Mouse (Mus musculus): Measurements from ENCODE around the gene Nrip2. TPM values are rescaled to one million over a fixed set of nuclear protein-coding genes. Genes with fewer than 3 reads are reported as not detected.

Gene Nrip2
- polyA plus RNA-seq, 1 experiment from 2014 or later = 5.5 TPM

DNA sequence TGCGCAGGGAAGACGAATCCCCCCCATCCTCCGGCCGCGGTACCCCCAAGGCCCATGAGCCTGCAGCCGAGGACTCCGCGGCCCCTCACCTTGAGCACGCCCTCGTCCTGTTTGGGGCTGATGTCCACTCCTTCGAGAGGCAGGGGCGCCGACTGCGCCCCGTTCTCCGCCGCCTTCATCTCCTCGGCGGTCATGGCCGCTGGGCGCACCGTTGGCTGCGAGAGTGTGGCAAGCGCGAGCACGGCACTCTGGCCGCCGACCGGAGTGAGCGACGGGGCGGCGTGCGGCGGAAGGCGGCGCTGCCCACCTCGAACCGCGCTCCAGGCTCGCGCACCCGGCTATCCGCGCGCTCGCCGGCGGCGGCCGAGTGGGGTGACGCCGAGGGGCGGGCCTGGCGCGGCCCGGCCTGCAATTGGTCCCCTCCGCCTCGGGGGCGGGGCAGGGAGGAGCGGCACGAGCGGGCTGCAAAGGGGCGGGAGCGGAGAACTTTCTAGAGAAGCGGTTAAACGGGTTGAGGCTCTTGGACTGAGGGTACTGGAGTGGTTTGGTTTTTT, 39.3 kb downstream of the Nrip2 start, which contains the start of gene Fkbp4:
Gene Fkbp4 (minus strand): TSS at position 361 of the 554 bp plus-strand sequence.
- peak within 1 kb of the TSS; percentile 56 for H3K4me2 ChIP-seq (ENCODE audit: low read depth, low read length)
- H3K9me3 ChIP-seq (replicated peaks; ENCODE audit: control insufficient read depth, low read length) = no peaks in the 10 kb centered on the region
- H3K27ac ChIP-seq (ENCODE audit: low read length) = peak within 1 kb of the TSS; percentile 98
- ATAC-seq (ENCODE audit: insufficient read depth, low FRiP score) = peak; percentile 95
- H3K36me3 ChIP-seq (ENCODE audit: control insufficient read depth, insufficient read depth, low read length) = peaks cover 24% of the 10 kb centered on the region
- under 1% methylated on average over 66 of the region's 67 CpGs for WGBS
- H3K4me1 ChIP-seq (ENCODE audit: control insufficient read depth, insufficient read depth, low read length) = peaks cover 14% of the 10 kb centered on the region
- peak within 1 kb of the TSS; percentile 97 for H3K9ac ChIP-seq (ENCODE audit: low read length)
- H3K27me3 ChIP-seq (ENCODE audit: control insufficient read depth, insufficient read depth, low read length) = no peaks in the 10 kb centered on the region
- H3K4me3 ChIP-seq (replicated peaks; ENCODE audit: low read length) = peak within 1 kb of the TSS; percentile 98

DNA sequence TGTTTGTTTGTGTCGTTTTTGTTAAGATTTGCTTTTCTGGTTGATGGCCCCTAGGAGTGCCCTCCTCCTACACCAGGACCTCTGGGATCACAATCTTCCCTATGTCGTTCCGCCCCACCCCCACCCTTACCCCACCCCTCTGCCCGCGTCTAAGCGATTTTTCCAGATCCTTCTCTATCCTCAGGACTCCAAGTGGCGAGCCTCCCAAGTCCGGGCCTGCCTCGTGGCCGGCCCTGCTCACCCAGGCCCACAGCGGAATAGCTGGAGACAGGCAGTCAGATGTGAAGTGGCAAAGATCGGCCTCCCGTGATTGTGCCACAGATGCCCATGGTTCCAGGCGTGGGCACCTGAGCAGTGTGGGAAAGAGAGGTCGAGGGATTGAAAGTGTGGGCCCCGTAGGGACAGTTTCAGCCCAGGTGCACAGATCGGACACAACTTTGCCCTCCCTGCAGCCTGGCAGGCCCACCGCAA, 39.8 kb downstream of the Nrip2 start:
- Histone ChIP-seq H3K27me3 (ENCODE audit: control insufficient read depth, insufficient read depth, low read length) (no peaks in the 10 kb centered on the region), H3K4me1 (ENCODE audit: control insufficient read depth, insufficient read depth, low read length) (peaks cover 14% of the 10 kb centered on the region), H3K9ac (ENCODE audit: low read length) (peak overlapping the region; percentile 74), H3K36me3 (ENCODE audit: control insufficient read depth, insufficient read depth, low read length) (peaks cover 19% of the 10 kb centered on the region), H3K4me3 (replicated peaks; ENCODE audit: low read length) (peak overlapping the region; percentile 98), H3K9me3 (replicated peaks; ENCODE audit: control insufficient read depth, low read length) (no peaks in the 10 kb centered on the region), H3K4me2 (ENCODE audit: low read depth, low read length) (peak overlapping the region; percentile 56), H3K27ac (ENCODE audit: low read length) (peak overlapping the region; percentile 84)
- 20% methylated on average over 18 of the region's 18 CpGs for WGBS
- peak; percentile 48; the same call in 1 of the 2 replicates for ATAC-seq (ENCODE audit: insufficient read depth, low FRiP score)

DNA sequence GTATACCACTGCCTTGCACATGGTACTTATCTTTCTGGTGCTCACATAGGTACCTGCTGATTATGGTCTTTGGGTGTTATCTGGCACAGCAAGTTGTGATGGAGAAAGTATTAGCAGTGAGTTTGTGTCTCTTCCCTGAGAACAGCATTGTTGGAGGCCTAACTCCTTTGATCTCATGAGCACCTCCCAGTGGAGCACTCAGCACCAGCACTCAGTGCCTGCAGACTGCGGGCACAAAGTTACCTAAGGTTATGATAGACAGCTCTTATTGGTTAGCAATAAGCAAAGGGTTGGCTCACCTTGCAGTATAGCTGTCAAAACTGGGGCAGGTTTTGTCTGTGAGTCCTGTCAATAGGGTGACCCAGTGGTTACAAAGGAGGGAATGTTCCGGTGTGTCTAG, 41.1 kb downstream of the Nrip2 start:
- Histone ChIP-seq H3K4me3 (replicated peaks; ENCODE audit: low read length) (no peak overlapping the region), H3K9ac (ENCODE audit: low read length) (no peak overlapping the region), H3K4me1 (ENCODE audit: control insufficient read depth, insufficient read depth, low read length) (peaks cover 14% of the 10 kb centered on the region), H3K4me2 (ENCODE audit: low read depth, low read length) (no peak overlapping the region), H3K36me3 (ENCODE audit: control insufficient read depth, insufficient read depth, low read length) (peaks cover 7% of the 10 kb centered on the region), H3K9me3 (replicated peaks; ENCODE audit: control insufficient read depth, low read length) (no peaks in the 10 kb centered on the region), H3K27me3 (ENCODE audit: control insufficient read depth, insufficient read depth, low read length) (no peaks in the 10 kb centered on the region), H3K27ac (ENCODE audit: low read length) (no peak overlapping the region)
- 94% methylated on average over 2 of the region's 2 CpGs for WGBS
- no peak for ATAC-seq (ENCODE audit: insufficient read depth, low FRiP score)

DNA sequence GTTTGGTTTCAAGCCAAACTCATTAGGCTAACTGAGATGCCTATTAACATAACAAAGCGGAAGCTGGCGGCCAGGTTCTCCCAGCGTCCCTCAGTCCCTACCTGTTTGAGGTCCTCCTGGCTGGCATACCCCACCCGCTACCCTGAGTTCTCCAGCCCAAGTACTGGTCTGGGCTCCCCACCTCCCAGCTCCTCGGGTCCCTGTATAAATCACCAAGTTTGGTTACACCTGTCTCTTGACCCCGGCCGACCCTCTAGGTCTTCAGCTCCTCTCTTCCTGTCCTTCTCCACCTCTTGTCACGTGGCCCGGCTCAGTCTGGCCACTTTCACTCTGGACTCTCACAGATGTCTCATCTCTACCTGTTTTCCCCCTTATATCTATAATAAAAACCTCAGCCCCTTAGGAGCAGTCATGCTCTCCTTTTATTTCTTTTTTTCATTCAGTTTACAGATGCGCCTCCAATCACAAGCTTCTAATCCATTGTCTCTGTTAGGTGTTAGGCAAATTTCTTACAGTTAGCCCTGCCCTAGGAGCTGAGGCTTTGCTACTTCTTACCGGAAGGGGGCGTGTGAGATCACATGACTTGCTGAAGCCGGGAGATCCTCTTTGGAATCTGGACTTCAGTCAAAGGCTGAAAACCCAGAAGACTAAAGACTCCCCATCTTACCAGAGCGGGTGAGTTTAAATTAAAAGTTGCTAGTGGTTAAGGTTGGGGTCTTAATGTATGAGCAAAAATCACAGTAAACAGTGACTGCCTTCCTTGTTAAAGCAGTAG, 46.9 kb downstream of the Nrip2 start:
- H3K4me2 ChIP-seq (ENCODE audit: low read depth, low read length) = peak overlapping the region; percentile 41
- H3K4me1 ChIP-seq (ENCODE audit: control insufficient read depth, insufficient read depth, low read length) = peaks cover 3% of the 10 kb centered on the region; the same call in 1 of the 2 replicates
- H3K27me3 ChIP-seq (ENCODE audit: control insufficient read depth, insufficient read depth, low read length) = no peaks in the 10 kb centered on the region
- H3K36me3 ChIP-seq (ENCODE audit: control insufficient read depth, insufficient read depth, low read length) = no peaks in the 10 kb centered on the region
- peak; percentile 38; the same call in 1 of the 2 replicates for ATAC-seq (ENCODE audit: insufficient read depth, low FRiP score)
- H3K4me3 ChIP-seq (replicated peaks; ENCODE audit: low read length) = peak overlapping the region; percentile 24
- 14% methylated on average over 14 of the region's 14 CpGs for WGBS
- no peak overlapping the region for H3K27ac ChIP-seq (ENCODE audit: low read length)
- peak overlapping the region; percentile 46; the same call in 1 of the 2 replicates for H3K9ac ChIP-seq (ENCODE audit: low read length)
- H3K9me3 ChIP-seq (replicated peaks; ENCODE audit: control insufficient read depth, low read length) = no peaks in the 10 kb centered on the region

DNA sequence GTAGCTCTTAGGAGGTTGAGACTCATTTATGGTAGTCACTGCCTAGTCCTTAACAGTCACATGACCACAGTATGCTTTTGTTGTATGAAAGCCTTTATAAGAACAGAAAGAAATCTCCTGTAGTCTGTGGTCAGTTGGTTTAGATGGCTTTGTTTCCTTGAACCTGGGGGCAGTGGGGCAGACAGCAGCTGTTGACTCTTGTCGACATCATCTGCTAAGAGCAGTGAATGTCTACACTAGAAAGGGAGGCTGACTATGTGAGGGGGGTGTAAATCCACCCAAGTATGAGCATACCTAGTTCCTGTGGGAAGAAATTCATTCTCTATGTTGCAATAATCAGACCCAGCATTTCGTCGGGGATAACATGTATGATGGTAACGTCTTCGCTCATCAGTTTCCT, 48.0 kb downstream of the Nrip2 start:
- Histone ChIP-seq H3K9ac (ENCODE audit: low read length) (no peak overlapping the region), H3K27ac (ENCODE audit: low read length) (no peak overlapping the region), H3K36me3 (ENCODE audit: control insufficient read depth, insufficient read depth, low read length) (no peaks in the 10 kb centered on the region), H3K4me2 (ENCODE audit: low read depth, low read length) (no peak overlapping the region), H3K9me3 (replicated peaks; ENCODE audit: control insufficient read depth, low read length) (no peaks in the 10 kb centered on the region), H3K4me1 (ENCODE audit: control insufficient read depth, insufficient read depth, low read length) (peaks cover 3% of the 10 kb centered on the region; the same call in 1 of the 2 replicates), H3K27me3 (ENCODE audit: control insufficient read depth, insufficient read depth, low read length) (no peaks in the 10 kb centered on the region), H3K4me3 (replicated peaks; ENCODE audit: low read length) (no peak overlapping the region)
- 93% methylated on average over 5 of the region's 5 CpGs for WGBS
- no peak for ATAC-seq (ENCODE audit: insufficient read depth, low FRiP score)

DNA sequence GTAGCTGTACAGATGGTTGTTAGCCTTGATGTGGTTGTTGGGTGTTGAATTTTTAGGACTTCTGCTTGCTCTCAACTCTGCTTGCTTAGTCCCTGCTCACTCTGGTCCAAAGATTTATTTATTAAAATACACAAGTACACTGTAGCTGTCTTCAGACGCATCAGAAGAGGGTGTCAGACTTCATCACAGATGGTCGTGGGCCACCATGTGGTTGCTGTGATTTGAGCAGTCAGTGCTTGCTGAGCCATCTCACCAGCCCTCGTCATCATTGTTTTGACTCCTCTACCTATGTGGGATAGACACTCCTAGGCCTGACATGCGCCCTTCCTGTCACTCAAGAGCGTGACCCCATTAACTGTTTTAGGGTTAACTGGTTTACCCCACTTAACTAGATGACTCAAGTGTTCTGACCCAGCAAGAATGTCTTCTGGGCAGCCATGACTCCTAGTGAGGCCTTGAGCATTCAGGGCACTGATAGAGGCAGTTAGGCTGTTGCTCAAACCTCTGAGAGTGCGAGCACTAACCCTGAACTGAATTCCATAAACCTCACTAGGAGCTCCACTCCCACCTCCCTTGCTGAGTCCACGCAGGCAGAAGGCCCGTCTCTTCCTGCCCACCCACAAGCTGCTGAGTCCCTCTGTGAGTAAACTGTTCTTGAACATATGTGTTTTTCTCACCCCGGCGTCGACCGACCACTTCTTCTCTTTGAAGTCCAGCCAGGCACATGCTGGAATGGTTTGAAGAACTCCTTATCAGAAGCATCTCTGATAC, 56.9 kb downstream of the Nrip2 start:
- WGBS = 61% methylated on average over 12 of the region's 12 CpGs
- no peaks in the 10 kb centered on the region for H3K9me3 ChIP-seq (replicated peaks; ENCODE audit: control insufficient read depth, low read length)
- no peaks in the 10 kb centered on the region for H3K27me3 ChIP-seq (ENCODE audit: control insufficient read depth, insufficient read depth, low read length)
- no peak overlapping the region for H3K4me3 ChIP-seq (replicated peaks; ENCODE audit: low read length)
- no peak overlapping the region for H3K9ac ChIP-seq (ENCODE audit: low read length)
- no peaks in the 10 kb centered on the region for H3K36me3 ChIP-seq (ENCODE audit: control insufficient read depth, insufficient read depth, low read length)
- H3K4me1 ChIP-seq (ENCODE audit: control insufficient read depth, insufficient read depth, low read length) = no peaks in the 10 kb centered on the region
- no peak for ATAC-seq (ENCODE audit: insufficient read depth, low FRiP score)
- no peak overlapping the region for H3K27ac ChIP-seq (ENCODE audit: low read length)
- no peak overlapping the region for H3K4me2 ChIP-seq (ENCODE audit: low read depth, low read length)

DNA sequence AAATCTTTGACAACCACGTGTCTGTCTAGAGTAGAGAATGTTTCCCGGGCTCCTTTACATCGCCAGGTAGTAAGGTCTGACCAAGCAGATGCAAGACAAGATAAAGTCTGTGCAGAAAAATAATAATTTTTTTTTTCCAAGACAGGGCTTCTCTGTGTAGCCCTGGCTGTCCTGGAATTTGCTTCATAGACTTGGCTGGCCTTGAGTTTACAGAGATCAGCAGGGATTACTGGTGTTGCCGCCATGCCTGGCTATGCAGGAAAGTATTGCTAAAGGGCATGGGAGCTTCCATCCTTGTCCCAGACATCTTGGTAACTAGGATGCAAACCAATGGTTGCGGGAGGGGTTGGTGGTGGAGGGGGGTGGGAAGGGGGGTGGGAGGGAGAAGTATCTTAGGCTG, 58.1 kb downstream of the Nrip2 start:
- no peak overlapping the region for H3K4me2 ChIP-seq (ENCODE audit: low read depth, low read length)
- H3K36me3 ChIP-seq (ENCODE audit: control insufficient read depth, insufficient read depth, low read length) = no peaks in the 10 kb centered on the region
- no peaks in the 10 kb centered on the region for H3K27me3 ChIP-seq (ENCODE audit: control insufficient read depth, insufficient read depth, low read length)
- no peaks in the 10 kb centered on the region for H3K4me1 ChIP-seq (ENCODE audit: control insufficient read depth, insufficient read depth, low read length)
- H3K9ac ChIP-seq (ENCODE audit: low read length) = no peak overlapping the region
- no peak for ATAC-seq (ENCODE audit: insufficient read depth, low FRiP score)
- WGBS = 80% methylated on average over 5 of the region's 5 CpGs
- no peak overlapping the region for H3K27ac ChIP-seq (ENCODE audit: low read length)
- no peaks in the 10 kb centered on the region for H3K9me3 ChIP-seq (replicated peaks; ENCODE audit: control insufficient read depth, low read length)
- no peak overlapping the region for H3K4me3 ChIP-seq (replicated peaks; ENCODE audit: low read length)

DNA sequence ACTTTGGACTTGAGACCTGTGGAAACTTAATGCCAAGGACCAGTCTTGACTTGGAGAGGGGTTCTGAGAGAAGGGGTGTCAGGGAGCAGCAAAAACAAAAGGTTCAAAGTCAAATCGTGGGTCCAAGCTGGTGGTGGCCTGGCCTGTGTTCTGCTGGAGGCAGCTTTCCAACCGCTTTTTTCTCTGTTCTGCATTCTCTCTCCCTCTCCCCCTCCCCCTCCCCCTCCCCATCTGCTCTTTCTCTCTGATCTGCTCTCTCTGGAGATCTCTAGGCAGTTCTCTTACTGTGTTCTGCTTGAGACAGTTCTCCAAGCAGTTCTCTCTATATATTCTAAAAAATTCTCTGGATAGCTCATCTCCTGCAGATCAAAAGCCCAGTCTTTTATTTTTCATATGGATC, 61.2 kb downstream of the Nrip2 start:
- H3K36me3 ChIP-seq (ENCODE audit: control insufficient read depth, insufficient read depth, low read length) = no peaks in the 10 kb centered on the region
- H3K4me3 ChIP-seq (replicated peaks; ENCODE audit: low read length) = no peak overlapping the region
- no peak overlapping the region for H3K4me2 ChIP-seq (ENCODE audit: low read depth, low read length)
- H3K4me1 ChIP-seq (ENCODE audit: control insufficient read depth, insufficient read depth, low read length) = no peaks in the 10 kb centered on the region
- no peak overlapping the region for H3K9ac ChIP-seq (ENCODE audit: low read length)
- H3K27ac ChIP-seq (ENCODE audit: low read length) = no peak overlapping the region
- no peaks in the 10 kb centered on the region for H3K9me3 ChIP-seq (replicated peaks; ENCODE audit: control insufficient read depth, low read length)
- H3K27me3 ChIP-seq (ENCODE audit: control insufficient read depth, insufficient read depth, low read length) = no peaks in the 10 kb centered on the region
- 45% methylated on average over 2 of the region's 2 CpGs for WGBS
- no peak for ATAC-seq (ENCODE audit: insufficient read depth, low FRiP score)
